Mouse (Mus musculus): ENCODE data around the gene H1fnt. TPM values are rescaled to one million over a fixed set of nuclear protein-coding genes. Genes with fewer than 3 reads are reported as not detected.

H1fnt gene
- polyA plus RNA-seq (2011; ENCODE audit: insufficient read length, low read depth, missing spikeins): not detected in 2 replicates

DNA sequence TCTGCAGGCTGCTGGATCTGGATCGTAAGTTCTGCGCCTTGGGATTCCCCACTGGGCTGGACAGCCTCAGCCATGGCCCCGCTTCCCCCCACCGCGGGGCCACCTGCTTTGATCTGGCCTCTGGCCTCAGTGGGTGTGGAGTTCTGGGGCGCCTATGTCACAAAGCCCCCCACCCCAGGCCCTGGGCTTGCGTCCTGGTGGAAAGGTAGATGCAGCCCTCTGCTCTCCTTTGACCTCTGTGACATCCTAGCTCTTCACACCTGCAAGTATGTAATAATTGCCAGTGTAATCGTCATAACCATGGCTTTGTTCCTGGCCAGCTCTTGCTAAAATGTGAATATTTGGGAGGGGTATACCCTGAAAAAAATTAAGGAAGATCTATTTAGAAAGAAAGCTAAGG lies at the start of gene H1fnt:
H1fnt (minus strand) TSS at position 101 of the 400 bp plus-strand sequence.
- TF ChIP-seq CTCF (IDR thresholded peaks at IDR 0.05; ENCODE audit: borderline replicate concordance, insufficient read depth, low read length) (no peak), POLR2A (IDR thresholded peaks at IDR 0.05; ENCODE audit: low read depth, low read length) (no peak)
- Histone ChIP-seq H3K4me1 (ENCODE audit: control insufficient read depth, insufficient read depth, low read length) (no peaks in the 10 kb centered on the region), H3K27ac (ENCODE audit: insufficient read depth, low read length) (no peak within 1 kb of the TSS), H3K4me3 (ENCODE audit: insufficient read depth, low read length) (no peak within 1 kb of the TSS)

- no peak for TF ChIP-seq CTCF (IDR thresholded peaks at IDR 0.05; ENCODE audit: borderline replicate concordance, insufficient read depth, low read length)
- TF ChIP-seq POLR2A (IDR thresholded peaks at IDR 0.05; ENCODE audit: low read depth, low read length): no peak
- H3K4me3 ChIP-seq (ENCODE audit: insufficient read depth, low read length): peak within 1 kb of the TSS; percentile 38
- H3K4me1 ChIP-seq (ENCODE audit: control insufficient read depth, insufficient read depth, low read length): no peaks in the 10 kb centered on the region
- H3K27ac ChIP-seq (ENCODE audit: insufficient read depth, low read length): no peak within 1 kb of the TSS
These were observed 38.8 kb upstream of the H1fnt start, which contains the start of gene Zfp641 for GRCm38 (mm10) chr15:98295628-98296551. Gene Zfp641 (minus strand): TSS chr15:98296161.

GRCm38 (mm10) chr15:98293651-98294050 lies 36.6 kb upstream of the H1fnt start:
- H3K4me3 ChIP-seq (ENCODE audit: insufficient read depth, low read length): no peak overlapping the region

GRCm38 (mm10) chr15:98288566-98288965 lies 31.5 kb upstream of the H1fnt start:
- no peak overlapping the region for H3K27ac ChIP-seq (ENCODE audit: insufficient read depth, low read length)
- TF ChIP-seq CTCF (IDR thresholded peaks at IDR 0.05; ENCODE audit: borderline replicate concordance, insufficient read depth, low read length) (no peak), POLR2A (IDR thresholded peaks at IDR 0.05; ENCODE audit: low read depth, low read length) (no peak)
- H3K4me1 ChIP-seq (ENCODE audit: control insufficient read depth, insufficient read depth, low read length): no peaks in the 10 kb centered on the region
- H3K4me3 ChIP-seq (ENCODE audit: insufficient read depth, low read length): no peak overlapping the region

More at GRCm38 (mm10) chr15:98293651-98294050, 36.6 kb upstream of the H1fnt start:
- Histone ChIP-seq H3K27ac (ENCODE audit: insufficient read depth, low read length) (no peak overlapping the region), H3K4me1 (ENCODE audit: control insufficient read depth, insufficient read depth, low read length) (no peaks in the 10 kb centered on the region)
- no peak for TF ChIP-seq POLR2A (IDR thresholded peaks at IDR 0.05; ENCODE audit: low read depth, low read length)
- no peak for TF ChIP-seq CTCF (IDR thresholded peaks at IDR 0.05; ENCODE audit: borderline replicate concordance, insufficient read depth, low read length)

DNA sequence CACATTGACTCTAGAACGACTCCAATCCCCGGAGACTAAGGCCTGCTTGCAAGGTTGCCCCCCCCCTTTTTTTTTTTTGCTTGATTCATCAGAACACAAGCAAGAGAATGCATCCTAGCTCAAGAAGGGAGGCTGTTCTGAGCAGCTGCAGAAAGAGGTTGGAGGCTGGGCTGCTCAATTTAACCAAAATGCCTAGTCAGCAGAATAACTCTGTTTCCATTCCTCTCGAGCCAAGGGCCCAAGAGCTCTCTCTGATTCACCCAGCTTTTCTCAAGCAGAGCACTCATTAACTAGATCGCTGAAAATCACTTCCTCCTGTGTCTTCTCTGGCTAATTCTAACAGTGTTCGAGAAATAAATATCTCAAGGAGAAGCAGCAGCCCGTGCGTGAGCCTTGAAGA lies 29.3 kb upstream of the H1fnt start:
- no peak for TF ChIP-seq POLR2A (IDR thresholded peaks at IDR 0.05; ENCODE audit: low read depth, low read length)
- TF ChIP-seq CTCF (IDR thresholded peaks at IDR 0.05; ENCODE audit: borderline replicate concordance, insufficient read depth, low read length): no peak
- no peak overlapping the region for H3K4me3 ChIP-seq (ENCODE audit: insufficient read depth, low read length)
- no peak overlapping the region for H3K27ac ChIP-seq (ENCODE audit: insufficient read depth, low read length)
- no peaks in the 10 kb centered on the region for H3K4me1 ChIP-seq (ENCODE audit: control insufficient read depth, insufficient read depth, low read length)

DNA sequence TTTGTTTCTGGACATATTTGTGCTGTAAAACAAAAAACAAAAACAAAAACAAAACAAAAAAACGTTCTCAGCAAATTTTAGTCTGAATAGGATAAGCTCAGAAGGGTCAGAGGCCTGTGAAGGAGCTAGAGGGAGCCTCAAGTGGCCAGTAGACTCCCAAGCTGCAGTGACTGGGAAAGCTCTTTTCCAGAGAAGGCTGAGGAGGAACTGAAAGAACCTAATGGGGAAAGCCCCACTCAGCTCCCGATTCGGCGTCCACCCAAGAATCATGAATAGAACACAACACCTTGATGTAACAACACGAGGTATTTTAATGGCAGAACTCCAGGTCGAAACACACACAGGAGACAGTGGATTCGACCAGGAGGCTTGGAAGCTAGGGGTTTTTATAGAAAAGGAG lies 683 bp upstream of the H1fnt start:
- Histone ChIP-seq H3K4me1 (ENCODE audit: control insufficient read depth, insufficient read depth, low read length) (no peaks in the 10 kb centered on the region), H3K27ac (ENCODE audit: insufficient read depth, low read length) (no peak overlapping the region), H3K4me3 (ENCODE audit: insufficient read depth, low read length) (no peak overlapping the region)
- TF ChIP-seq CTCF (IDR thresholded peaks at IDR 0.05; ENCODE audit: borderline replicate concordance, insufficient read depth, low read length) (no peak), POLR2A (IDR thresholded peaks at IDR 0.05; ENCODE audit: low read depth, low read length) (no peak)

DNA sequence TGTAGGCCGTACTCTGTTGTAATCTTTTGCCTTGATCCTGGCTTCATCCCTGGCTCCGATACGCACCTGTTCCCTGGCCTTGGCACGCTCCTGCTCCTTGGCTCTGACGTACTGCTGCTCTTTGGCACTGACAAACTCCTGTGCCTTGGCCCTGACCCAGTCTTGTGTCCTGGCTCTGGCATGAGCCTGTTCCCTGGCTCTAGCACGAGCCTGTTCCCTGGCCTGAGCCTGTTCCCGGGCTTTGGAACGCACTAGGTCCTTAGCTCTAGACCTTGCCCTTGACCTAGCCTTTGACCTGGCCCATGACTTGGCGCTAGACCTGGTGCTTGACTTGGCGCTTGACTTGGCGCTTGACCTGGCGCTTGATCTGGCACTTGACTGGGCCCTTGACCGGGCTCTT lies 822 bp downstream of the H1fnt start:
- no peak overlapping the region for H3K4me3 ChIP-seq (ENCODE audit: insufficient read depth, low read length)
- TF ChIP-seq CTCF (IDR thresholded peaks at IDR 0.05; ENCODE audit: borderline replicate concordance, insufficient read depth, low read length) (no peak), POLR2A (IDR thresholded peaks at IDR 0.05; ENCODE audit: low read depth, low read length) (no peak)
- no peak overlapping the region for H3K27ac ChIP-seq (ENCODE audit: insufficient read depth, low read length)
- no peaks in the 10 kb centered on the region for H3K4me1 ChIP-seq (ENCODE audit: control insufficient read depth, insufficient read depth, low read length)

- Histone ChIP-seq H3K27ac (ENCODE audit: insufficient read depth, low read length) (no peak overlapping the region), H3K4me1 (ENCODE audit: control insufficient read depth, insufficient read depth, low read length) (no peaks in the 10 kb centered on the region), H3K4me3 (ENCODE audit: insufficient read depth, low read length) (no peak overlapping the region)
- TF ChIP-seq POLR2A (IDR thresholded peaks at IDR 0.05; ENCODE audit: low read depth, low read length) (no peak), CTCF (IDR thresholded peaks at IDR 0.05; ENCODE audit: borderline replicate concordance, insufficient read depth, low read length) (no peak)
These were observed 21.7 kb downstream of the H1fnt start for GRCm38 (mm10) chr15:98235442-98235841.

DNA sequence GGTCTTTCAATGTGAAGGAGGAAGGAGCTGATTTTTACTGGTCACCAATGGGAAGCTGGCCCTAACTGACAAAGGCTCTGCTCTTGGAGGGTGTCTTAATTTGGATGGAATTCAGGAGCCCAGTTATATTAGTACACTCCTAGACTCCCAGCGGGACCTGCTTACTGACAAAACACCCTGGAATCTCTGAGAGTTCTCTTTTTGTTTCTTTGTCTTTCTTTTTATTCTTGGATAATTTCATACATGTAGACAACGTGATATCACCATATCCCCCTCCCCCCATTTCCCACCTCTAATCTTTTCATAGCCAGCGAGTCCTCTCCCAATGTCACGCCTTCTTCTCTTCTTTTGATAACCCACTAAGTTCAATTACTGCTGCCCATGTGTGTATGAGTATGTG lies 22.7 kb downstream of the H1fnt start, which contains the start of gene Olfr286:
Olfr286 (minus strand) TSS at position 101 of the 400 bp plus-strand sequence.
- Histone ChIP-seq H3K27ac (ENCODE audit: insufficient read depth, low read length) (no peak within 1 kb of the TSS), H3K4me3 (ENCODE audit: insufficient read depth, low read length) (no peak within 1 kb of the TSS), H3K4me1 (ENCODE audit: control insufficient read depth, insufficient read depth, low read length) (no peaks in the 10 kb centered on the region)
- no peak for TF ChIP-seq POLR2A (IDR thresholded peaks at IDR 0.05; ENCODE audit: low read depth, low read length)
- TF ChIP-seq CTCF (IDR thresholded peaks at IDR 0.05; ENCODE audit: borderline replicate concordance, insufficient read depth, low read length): no peak

GRCm38 (mm10) chr15:98226096-98226495 lies 31.0 kb downstream of the H1fnt start:
- TF ChIP-seq POLR2A (IDR thresholded peaks at IDR 0.05; ENCODE audit: low read depth, low read length) (no peak), CTCF (IDR thresholded peaks at IDR 0.05; ENCODE audit: borderline replicate concordance, insufficient read depth, low read length) (no peak)
- no peak overlapping the region for H3K27ac ChIP-seq (ENCODE audit: insufficient read depth, low read length)
- no peaks in the 10 kb centered on the region for H3K4me1 ChIP-seq (ENCODE audit: control insufficient read depth, insufficient read depth, low read length)
- no peak overlapping the region for H3K4me3 ChIP-seq (ENCODE audit: insufficient read depth, low read length)
